Mouse (Mus musculus) lung, postnatal 0 days (tissue): ENCODE data around the gene Pou3f3. TPM values are rescaled to one million over a fixed set of nuclear protein-coding genes. Genes with fewer than 3 reads are reported as not detected.
A peak's percentile ranks its signal among the peaks of the same experiment; 100 is the strongest.

Experiments used
- ATAC-seq: fragments of 200-750 bp; cut with Nextera tagmentation; 2 replicates; pipeline ENCODE4 v1.8.0; 2017; ENCODE audit warnings: moderate library complexity
- DNase-seq: peaks from one replicate; pipeline ENCODE4 v3.0.0-alpha.2; 2016; ENCODE audit warnings: low spot score
- H3K27ac ChIP-seq: fragments of 300-500 bp; sonication (generic); 2 replicates; pipeline ENCODE4 v1.5.1; 2014; ENCODE audit warnings: antibody characterized with exemption, mild to moderate bottlenecking, low read length, mixed read lengths
- H3K27me3 ChIP-seq: fragments of 300-500 bp; sonication (generic); replicated peaks from 2 replicates; pipeline ENCODE4 v1.6.1; 2014; ENCODE audit warnings: low read length, mixed read lengths; ENCODE audit not compliant: insufficient read depth
- H3K36me3 ChIP-seq: fragments of 300-500 bp; sonication (generic); 2 replicates; pipeline ENCODE4 v1.6.1; 2014; ENCODE audit warnings: low read length, mixed read lengths; ENCODE audit not compliant: insufficient read depth
- H3K4me1 ChIP-seq: fragments of 300-500 bp; sonication (generic); 2 replicates; pipeline ENCODE4 v1.6.1; 2014; ENCODE audit warnings: antibody characterized with exemption, low read depth, low read length, mixed read lengths; ENCODE audit not compliant: insufficient read depth
- H3K4me2 ChIP-seq: fragments of 300-500 bp; sonication (generic); replicated peaks from 2 replicates; pipeline ENCODE4 v1.6.1; 2014; ENCODE audit warnings: low read depth, mild to moderate bottlenecking, low read length, moderate library complexity, mixed read lengths
- H3K4me3 ChIP-seq: fragments of 300-500 bp; sonication (generic); 2 replicates; pipeline ENCODE4 v1.5.1; 2014; ENCODE audit warnings: low read depth, low read length
- H3K9ac ChIP-seq: fragments of 300-500 bp; sonication (generic); replicated peaks from 2 replicates; pipeline ENCODE4 v1.6.1; 2014; ENCODE audit warnings: low read depth, mild to moderate bottlenecking
- H3K9me3 ChIP-seq: fragments of 300-500 bp; sonication (generic); 2 replicates; pipeline ENCODE4 v1.6.1; 2016; ENCODE audit warnings: low read length, mixed read lengths
- CTCF ChIP-seq: IDR thresholded peaks from 2 replicates; pipeline ENCODE4 v1.5.1; 2016; ENCODE audit warnings: antibody characterized with exemption, mild to moderate bottlenecking
- EP300 ChIP-seq: IDR thresholded peaks from 2 replicates; pipeline ENCODE4 v1.6.1; 2016; ENCODE audit warnings: antibody characterized with exemption, mild to moderate bottlenecking, control low read depth
- WGBS: fragments of 180-500 bp; shearing (Covaris S2); extraction: QIAGEN DNeasy Blood & Tissue Kit; methylation state at CpG from one replicate; pipeline ENCODE4 v1.1.7; 2014; 5-methylcytosine and 5-hydroxymethylcytosine counted together
- polyA plus RNA-seq: library from polyadenylated mRNA; unstranded; fragments of >200 nt; fragmentation: Nextera tagmentation; extraction: Ambion mirVana; gene quantifications from 2 replicates; pipeline ENCODE4 v1.2.1, GENCODE M21; 2015

Gene Pou3f3
- polyA plus RNA-seq, result 0.05 and 0.10 TPM in 2 replicates

DNA sequence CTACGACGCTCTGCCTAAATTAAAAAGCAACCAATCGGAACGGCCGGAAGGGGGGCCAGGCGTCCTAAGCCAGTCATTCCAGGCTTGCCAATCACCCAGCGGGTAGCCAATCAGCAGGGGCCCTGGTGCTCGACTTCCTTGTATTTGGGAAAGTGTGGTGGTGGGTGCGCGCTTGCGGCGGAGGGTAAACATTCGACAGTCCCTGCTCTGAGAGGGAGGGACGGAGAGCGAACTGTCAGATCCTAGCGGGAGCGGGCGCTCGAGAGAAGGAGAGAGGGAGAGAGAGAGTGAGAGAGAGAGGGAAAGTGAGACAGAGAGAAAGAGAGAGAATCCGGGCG is at the start of gene Pou3f3:
Gene Pou3f3, plus strand, starts transcription at position 191 of the 338 bp plus-strand sequence.
- H3K9me3 ChIP-seq, result no peaks in the 10 kb centered on the region
- 0% methylated on average over 18 of the region's 21 CpGs for WGBS
- H3K9ac ChIP-seq, result no peak within 1 kb of the TSS
- H3K4me1 ChIP-seq, result peaks cover 9% of the 10 kb centered on the region; the same call in 1 of the 2 replicates
- TF ChIP-seq CTCF (no peak; the same call in 1 of the 2 replicates), EP300 (no peak)
- H3K27ac ChIP-seq, result no peak within 1 kb of the TSS
- ATAC-seq (peak; percentile 72), DNase-seq (peak; percentile 73)
- H3K36me3 ChIP-seq, result no peaks in the 10 kb centered on the region
- peak within 1 kb of the TSS; percentile 37 for H3K4me3 ChIP-seq
- H3K27me3 ChIP-seq, result peaks cover 85% of the 10 kb centered on the region
- H3K4me2 ChIP-seq, result peak within 1 kb of the TSS; percentile 75

DNA sequence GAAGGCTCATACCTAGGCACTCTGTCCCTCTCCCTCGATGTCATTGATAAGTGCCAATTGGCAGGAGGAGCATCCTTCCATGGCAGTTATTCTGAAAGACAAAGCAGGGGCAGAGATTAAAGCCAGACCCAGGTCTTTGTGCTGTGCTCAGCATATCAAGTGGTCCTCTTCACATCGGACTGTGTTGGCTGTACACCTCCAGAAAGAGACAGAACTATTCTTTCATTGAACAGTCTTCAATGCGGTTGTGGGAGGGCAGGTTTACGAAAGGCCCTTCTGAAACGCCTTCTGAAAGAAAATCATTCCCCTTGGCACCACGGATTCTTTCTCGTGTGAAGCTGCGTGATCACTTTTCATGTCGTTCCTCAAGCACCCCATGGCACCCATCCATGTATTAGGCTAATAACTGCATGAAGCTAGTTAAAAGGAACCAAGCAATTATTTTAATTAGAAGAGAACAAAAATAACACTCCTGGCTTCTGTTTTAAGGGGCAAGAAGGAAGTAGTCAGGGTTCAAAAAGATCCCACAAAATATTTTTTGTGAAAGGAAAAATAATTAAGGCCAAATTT is 47.1 kb upstream of the Pou3f3 start:
- no peak overlapping the region for H3K27ac ChIP-seq
- H3K27me3 ChIP-seq, result no peaks in the 10 kb centered on the region
- 92% methylated on average over 9 of the region's 9 CpGs for WGBS
- no peaks in the 10 kb centered on the region for H3K4me1 ChIP-seq
- DNase-seq (no peak), ATAC-seq (no peak)
- no peak overlapping the region for H3K9ac ChIP-seq
- H3K36me3 ChIP-seq, result no peaks in the 10 kb centered on the region
- no peak for TF ChIP-seq CTCF
- no peak for TF ChIP-seq EP300
- no peak overlapping the region for H3K4me2 ChIP-seq
- no peaks in the 10 kb centered on the region for H3K9me3 ChIP-seq
- H3K4me3 ChIP-seq, result no peak overlapping the region

DNA sequence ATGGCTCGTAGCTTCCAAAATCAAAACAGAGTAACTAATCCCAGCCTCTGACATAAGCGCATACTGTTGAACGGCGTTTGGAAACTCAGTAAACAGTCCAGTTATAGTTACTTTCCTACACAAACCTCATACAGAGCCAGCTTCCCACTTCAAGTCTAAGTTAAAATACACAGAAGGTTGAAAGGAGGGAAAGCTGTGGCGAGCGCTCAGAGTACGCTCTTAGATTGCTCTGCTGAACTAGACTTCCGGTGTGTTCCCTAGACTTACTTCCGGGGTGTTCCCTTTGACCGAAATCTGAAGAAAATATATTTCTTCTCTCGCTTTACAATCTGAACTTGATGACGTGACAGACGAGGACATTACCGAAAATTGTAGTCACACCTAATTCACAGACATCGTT is 44.1 kb upstream of the Pou3f3 start:
- H3K4me1 ChIP-seq, result no peaks in the 10 kb centered on the region
- TF ChIP-seq CTCF (no peak), EP300 (no peak)
- no peak overlapping the region for H3K9ac ChIP-seq
- peak overlapping the region; percentile 39 for H3K4me2 ChIP-seq
- H3K9me3 ChIP-seq, result no peaks in the 10 kb centered on the region
- no peak overlapping the region for H3K27ac ChIP-seq
- H3K36me3 ChIP-seq, result no peaks in the 10 kb centered on the region
- no peaks in the 10 kb centered on the region for H3K27me3 ChIP-seq
- ATAC-seq (no peak), DNase-seq (peak; percentile 36)
- no peak overlapping the region for H3K4me3 ChIP-seq
- WGBS, result 62% methylated on average over 15 of the region's 15 CpGs

DNA sequence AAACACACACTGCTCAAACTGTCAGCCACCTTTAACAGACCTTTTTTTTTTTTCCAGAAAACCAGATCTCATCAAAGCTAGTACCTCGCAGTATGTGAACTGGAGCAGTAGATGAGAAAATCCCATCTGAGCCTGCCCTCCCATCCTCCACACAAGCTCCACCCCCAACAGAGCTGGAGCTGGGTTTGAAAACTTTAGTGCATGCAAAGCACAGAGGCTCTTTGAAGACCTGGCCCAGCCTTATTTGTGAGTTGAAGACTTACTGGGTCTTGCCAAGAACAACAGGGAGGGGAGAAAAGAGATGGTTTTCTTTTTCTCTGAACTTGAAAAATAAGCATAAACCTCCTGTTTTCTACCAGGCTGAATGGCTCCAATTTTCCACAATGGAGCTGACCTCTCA is 28.0 kb upstream of the Pou3f3 start:
- no peak overlapping the region for H3K9ac ChIP-seq
- TF ChIP-seq EP300, result no peak
- no peak for TF ChIP-seq CTCF
- no peak overlapping the region for H3K27ac ChIP-seq
- H3K9me3 ChIP-seq, result no peaks in the 10 kb centered on the region
- H3K27me3 ChIP-seq, result no peaks in the 10 kb centered on the region
- ATAC-seq (no peak), DNase-seq (no peak)
- WGBS, result 74% methylated on average over 1 of the region's 1 CpGs
- no peak overlapping the region for H3K4me3 ChIP-seq
- no peak overlapping the region for H3K4me2 ChIP-seq
- no peaks in the 10 kb centered on the region for H3K4me1 ChIP-seq
- no peaks in the 10 kb centered on the region for H3K36me3 ChIP-seq

DNA sequence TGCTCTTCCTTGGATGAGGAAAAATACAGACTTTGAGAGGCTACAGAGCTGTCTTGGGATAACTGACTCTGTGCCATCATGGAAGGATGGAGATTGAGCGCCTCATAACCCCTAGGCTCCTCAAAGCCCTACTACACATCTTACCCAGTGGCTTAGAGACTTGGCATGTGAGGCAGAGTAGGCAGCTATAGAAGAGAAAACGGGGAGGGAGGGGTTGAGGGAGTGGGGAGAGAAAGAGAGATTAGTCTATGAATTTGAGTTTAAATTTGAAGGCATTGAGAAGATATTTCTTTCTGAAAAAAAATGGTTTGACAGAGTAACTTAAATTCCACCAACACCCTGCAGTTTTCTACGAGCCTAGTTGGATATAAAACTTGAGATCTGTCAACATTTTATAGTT is 14.9 kb upstream of the Pou3f3 start:
- Histone ChIP-seq H3K9ac (no peak overlapping the region), H3K4me3 (no peak overlapping the region), H3K27ac (no peak overlapping the region), H3K27me3 (peaks cover 28% of the 10 kb centered on the region), H3K4me2 (no peak overlapping the region), H3K9me3 (no peaks in the 10 kb centered on the region), H3K4me1 (no peaks in the 10 kb centered on the region), H3K36me3 (no peaks in the 10 kb centered on the region)
- TF ChIP-seq EP300 (no peak), CTCF (no peak)
- WGBS, result 70% methylated on average over 3 of the region's 3 CpGs
- DNase-seq, result no peak
- no peak for ATAC-seq

DNA sequence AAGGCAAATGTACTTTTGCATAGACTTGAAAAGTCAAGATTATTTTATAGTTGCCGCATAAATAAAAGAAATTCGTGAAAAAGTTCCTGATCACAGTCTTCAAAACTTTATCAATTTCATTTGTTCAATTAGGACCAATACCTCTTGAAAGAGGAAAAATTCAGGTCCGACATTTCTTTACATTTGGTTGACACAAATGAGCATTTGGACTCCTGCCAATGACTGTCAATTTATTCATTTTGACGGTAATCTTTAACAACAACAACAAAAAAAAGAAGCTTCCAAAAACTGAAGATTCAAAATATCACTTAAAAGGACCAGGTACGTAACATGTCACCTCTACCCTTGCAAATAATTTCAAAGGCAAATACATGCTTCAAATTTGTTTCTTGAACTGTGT is 13.8 kb upstream of the Pou3f3 start:
- Histone ChIP-seq H3K27me3 (peaks cover 39% of the 10 kb centered on the region), H3K4me1 (no peaks in the 10 kb centered on the region), H3K9ac (no peak overlapping the region), H3K4me2 (no peak overlapping the region), H3K27ac (no peak overlapping the region), H3K36me3 (no peaks in the 10 kb centered on the region), H3K4me3 (no peak overlapping the region), H3K9me3 (no peaks in the 10 kb centered on the region)
- 70% methylated on average over 5 of the region's 5 CpGs for WGBS
- DNase-seq, result no peak
- no peak for TF ChIP-seq CTCF
- no peak for TF ChIP-seq EP300
- ATAC-seq, result no peak

DNA sequence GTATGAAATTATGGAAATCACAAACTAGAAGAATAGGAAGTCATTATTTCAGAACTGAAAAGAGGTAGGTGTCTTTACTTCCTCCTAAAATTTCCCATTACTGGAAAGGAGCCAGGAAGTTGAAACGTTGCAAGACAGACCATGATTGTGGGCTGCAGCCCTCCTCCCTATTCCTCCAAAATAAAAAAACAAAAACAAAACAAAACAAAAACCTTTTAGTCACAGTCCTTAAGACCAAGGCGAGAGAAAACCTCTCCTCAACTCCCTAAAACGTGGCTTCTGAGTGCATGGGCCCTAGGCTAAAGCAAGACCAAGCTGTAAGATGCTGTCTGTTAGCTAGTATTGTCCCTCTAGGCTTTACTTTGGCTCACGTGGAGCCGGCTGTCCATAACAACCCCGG is 11.7 kb upstream of the Pou3f3 start:
- ATAC-seq (no peak), DNase-seq (no peak)
- TF ChIP-seq CTCF, result no peak
- TF ChIP-seq EP300, result no peak
- no peak overlapping the region for H3K9ac ChIP-seq
- no peak overlapping the region for H3K4me3 ChIP-seq
- 10% methylated on average over 6 of the region's 6 CpGs for WGBS
- peaks cover 56% of the 10 kb centered on the region for H3K27me3 ChIP-seq
- H3K36me3 ChIP-seq, result no peaks in the 10 kb centered on the region
- H3K4me1 ChIP-seq, result no peaks in the 10 kb centered on the region
- H3K4me2 ChIP-seq, result no peak overlapping the region
- H3K27ac ChIP-seq, result no peak overlapping the region
- no peaks in the 10 kb centered on the region for H3K9me3 ChIP-seq
